Mouse (Mus musculus): ENCODE results near the gene Kcne3.

DNA sequence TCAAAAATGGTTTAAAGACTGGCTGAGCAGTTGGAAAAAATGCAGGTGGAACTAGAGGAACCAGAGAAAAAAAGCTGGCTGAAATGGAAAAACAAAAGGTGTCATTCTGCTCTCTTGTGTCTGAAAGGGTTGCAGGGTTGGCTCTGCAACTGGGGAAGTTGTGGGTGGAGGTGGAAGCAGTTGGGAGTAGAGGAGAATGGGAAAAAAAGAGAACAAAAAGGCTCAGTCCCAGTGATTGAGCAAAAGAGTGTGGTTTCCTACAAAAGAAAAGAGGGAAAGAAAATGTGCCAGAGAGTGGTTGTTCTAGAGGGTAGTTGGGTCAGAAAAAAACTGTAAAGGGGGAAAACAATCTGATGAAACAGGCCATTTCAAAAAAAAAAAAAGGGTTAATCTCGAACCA is 35.7 kb upstream of the Kcne3 start:
- TF ChIP-seq CTCF (conservative IDR thresholded peaks at IDR 0.05; ENCODE audit: low read length), result no peak
- no peak for TF ChIP-seq POU5F1 (IDR thresholded peaks at IDR 0.05; ENCODE audit: borderline replicate concordance, low read length)

Measured in E14TG2a.4 (cell line).